Mouse (Mus musculus): ENCODE data around the gene Gabra6. TPM values are rescaled to one million over a fixed set of nuclear protein-coding genes. Genes with fewer than 3 reads are reported as not detected.

Gene Gabra6
- not detected in 2 replicates for polyA plus RNA-seq (2012; rRNA removed)

DNA sequence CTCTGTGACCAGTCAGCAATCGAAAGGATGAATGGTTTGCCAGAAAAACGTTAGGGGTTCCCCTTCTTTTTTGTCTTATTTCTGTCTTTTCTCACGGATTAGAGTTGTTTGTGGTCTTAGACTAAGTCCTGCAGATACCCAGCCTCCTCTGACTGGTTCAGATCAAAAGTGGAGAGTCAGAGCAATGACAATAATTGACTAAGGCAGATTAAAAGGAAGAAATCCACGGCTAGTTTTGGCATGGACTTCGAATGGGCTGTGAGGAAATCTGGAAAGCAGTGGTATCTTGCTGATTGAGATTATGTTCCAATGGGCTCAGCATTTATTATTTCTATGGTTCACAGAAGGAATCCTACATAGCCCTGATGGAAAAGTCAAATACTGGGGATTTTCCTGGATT is at the start of gene Gabra6:
Gene Gabra6 (minus strand): TSS at position 191 of the 400 bp plus-strand sequence.

Other genes starting within 250 kb of the Gabra6 start
- gene Gabra1, start 138.1 kb downstream of the Gabra6 start, polyA plus RNA-seq (2012; rRNA removed): 1.6 and 1.9 TPM in 2 replicates
- 0.02 TPM in 1 of 2 replicates, not detected in the other for gene Gabrb2, start 98.7 kb upstream of the Gabra6 start, polyA plus RNA-seq (2012; rRNA removed)